Mouse (Mus musculus): ENCODE data around the gene Dach1. TPM values are rescaled to one million over a fixed set of nuclear protein-coding genes. Genes with fewer than 3 reads are reported as not detected.

Gene Dach1
- polyA plus RNA-seq, 1 experiment from 2014 or later: 7.8 TPM

DNA sequence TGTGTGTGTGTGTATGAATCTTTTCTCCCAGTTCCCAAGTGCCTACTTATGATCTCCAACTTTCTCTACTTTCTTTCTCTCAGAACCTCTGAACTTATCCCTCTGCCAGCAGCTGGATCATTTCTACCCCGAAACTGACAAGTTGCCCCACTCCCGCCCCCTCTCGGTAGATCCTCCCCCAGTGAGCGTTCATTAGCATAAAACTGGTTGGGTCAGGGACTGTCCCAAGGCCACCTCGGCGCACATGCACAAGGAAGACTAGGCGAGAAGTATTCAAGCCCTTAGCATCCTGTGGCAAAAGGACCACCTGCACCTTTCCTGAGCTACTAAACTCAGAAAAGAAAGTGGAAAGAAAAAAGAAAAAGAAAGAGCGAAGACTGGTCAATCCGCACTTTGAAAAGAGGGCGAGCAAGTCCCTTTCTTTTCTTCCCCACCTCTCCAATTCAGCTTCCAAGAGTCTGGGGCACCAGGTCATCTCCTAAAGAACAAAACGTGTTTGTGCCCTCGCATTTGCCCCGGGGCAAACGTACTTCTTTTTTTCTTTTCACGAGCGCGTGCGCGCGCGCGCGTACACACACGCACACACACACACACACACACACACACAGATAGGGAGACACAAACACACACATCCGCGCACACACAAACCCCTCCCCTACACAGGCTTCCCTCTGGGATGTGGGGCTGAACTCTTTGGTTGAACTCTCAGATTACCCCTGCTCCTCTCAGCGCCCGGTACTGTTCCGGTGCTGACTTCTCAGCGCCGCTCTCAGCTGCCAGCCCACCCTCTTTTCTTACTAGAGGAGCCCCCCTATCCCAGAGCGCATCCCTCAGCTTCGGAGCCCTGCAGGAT, 2.2 kb downstream of the Dach1 start:
- Histone ChIP-seq H3K27me3 (ENCODE audit: control insufficient read depth, insufficient read depth, low read depth, low read length) (no peaks in the 10 kb centered on the region; the same call in 1 of the 2 replicates), H3K36me3 (ENCODE audit: control insufficient read depth, insufficient read depth, low read length) (no peaks in the 10 kb centered on the region), H3K4me3 (ENCODE audit: low read length) (peak overlapping the region; percentile 69), H3K9me3 (ENCODE audit: control insufficient read depth, low read length) (no peaks in the 10 kb centered on the region), H3K4me1 (replicated peaks; ENCODE audit: control insufficient read depth, insufficient read depth, low read length) (0 out of 2 replicates have a peak, but pooled peaks cover 3% of the 10 kb centered on the region), H3K27ac (ENCODE audit: low read length) (peak overlapping the region; percentile 76), H3K9ac (ENCODE audit: low read length) (peak overlapping the region; percentile 77), H3K4me2 (ENCODE audit: low read depth, low read length) (peak overlapping the region; percentile 69)
- 2% methylated on average over 33 of the region's 33 CpGs for WGBS
- peak; percentile 65 for ATAC-seq (ENCODE audit: low read depth)

DNA sequence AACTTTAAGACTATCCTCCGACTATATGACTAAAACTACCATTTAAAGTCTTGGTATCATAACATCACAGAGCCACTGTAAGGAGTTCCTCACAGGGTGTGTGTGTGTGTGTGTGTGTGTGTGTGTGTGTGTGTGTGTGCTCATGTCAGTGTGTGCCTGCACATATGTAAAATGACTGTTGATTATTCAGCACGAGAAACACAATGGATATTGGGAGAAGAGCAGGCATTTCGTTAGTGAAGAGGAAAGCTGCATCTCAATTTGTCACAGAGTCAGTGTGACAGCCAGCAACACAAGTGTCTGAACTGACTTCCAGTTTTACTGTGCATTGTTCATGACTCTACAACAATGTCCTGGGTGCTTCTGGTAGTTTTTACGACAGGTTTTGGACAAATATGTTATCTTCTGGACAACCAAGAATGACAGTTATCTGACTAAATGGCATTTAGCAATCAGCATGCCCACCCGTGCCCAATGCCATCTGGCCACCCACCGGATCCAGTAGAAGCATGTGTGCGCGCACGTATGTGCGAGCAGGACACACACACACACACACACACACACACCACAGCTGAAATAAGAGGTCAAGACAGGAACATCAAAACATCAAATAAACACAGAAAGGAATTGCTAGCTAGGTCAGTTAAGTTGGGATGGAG, 3.1 kb downstream of the Dach1 start:
- H3K9ac ChIP-seq (ENCODE audit: low read length): peak overlapping the region; percentile 77
- H3K9me3 ChIP-seq (ENCODE audit: control insufficient read depth, low read length): no peaks in the 10 kb centered on the region
- no peaks in the 10 kb centered on the region for H3K36me3 ChIP-seq (ENCODE audit: control insufficient read depth, insufficient read depth, low read length)
- H3K4me3 ChIP-seq (ENCODE audit: low read length): peak overlapping the region; percentile 69
- ATAC-seq (ENCODE audit: low read depth): no peak
- H3K4me2 ChIP-seq (ENCODE audit: low read depth, low read length): peak overlapping the region; percentile 69
- H3K27ac ChIP-seq (ENCODE audit: low read length): peak overlapping the region; percentile 36; the same call in 1 of the 2 replicates
- H3K27me3 ChIP-seq (ENCODE audit: control insufficient read depth, insufficient read depth, low read depth, low read length): no peaks in the 10 kb centered on the region; the same call in 1 of the 2 replicates
- H3K4me1 ChIP-seq (replicated peaks; ENCODE audit: control insufficient read depth, insufficient read depth, low read length): 0 out of 2 replicates have a peak, but pooled peaks cover 3% of the 10 kb centered on the region
- WGBS: 52% methylated on average over 10 of the region's 10 CpGs

DNA sequence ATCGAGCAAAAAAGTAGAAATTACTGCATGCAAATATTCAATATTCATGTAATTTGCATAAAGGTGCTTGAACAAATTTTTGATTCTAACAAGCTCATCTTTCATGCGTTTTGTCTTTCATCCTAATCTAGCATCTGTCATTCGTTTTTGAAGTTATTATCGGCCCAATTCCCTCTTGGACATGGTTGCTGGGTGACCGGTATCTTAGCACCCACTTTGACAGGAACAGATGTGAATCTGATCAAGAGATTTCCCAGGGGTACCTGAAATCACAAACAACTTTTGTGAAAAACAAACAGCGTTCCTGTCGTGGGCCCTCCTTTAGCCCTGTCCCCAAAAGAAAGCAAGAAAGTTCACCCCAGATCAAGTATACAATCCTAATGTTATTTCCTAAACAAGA, 12.8 kb downstream of the Dach1 start:
- Histone ChIP-seq H3K9me3 (ENCODE audit: control insufficient read depth, low read length) (no peaks in the 10 kb centered on the region), H3K36me3 (ENCODE audit: control insufficient read depth, insufficient read depth, low read length) (no peaks in the 10 kb centered on the region), H3K4me3 (ENCODE audit: low read length) (no peak overlapping the region), H3K4me2 (ENCODE audit: low read depth, low read length) (no peak overlapping the region), H3K27me3 (ENCODE audit: control insufficient read depth, insufficient read depth, low read depth, low read length) (no peaks in the 10 kb centered on the region), H3K27ac (ENCODE audit: low read length) (no peak overlapping the region), H3K4me1 (replicated peaks; ENCODE audit: control insufficient read depth, insufficient read depth, low read length) (no peaks in the 10 kb centered on the region), H3K9ac (ENCODE audit: low read length) (no peak overlapping the region)
- 56% methylated on average over 7 of the region's 7 CpGs for WGBS
- ATAC-seq (ENCODE audit: low read depth): no peak

DNA sequence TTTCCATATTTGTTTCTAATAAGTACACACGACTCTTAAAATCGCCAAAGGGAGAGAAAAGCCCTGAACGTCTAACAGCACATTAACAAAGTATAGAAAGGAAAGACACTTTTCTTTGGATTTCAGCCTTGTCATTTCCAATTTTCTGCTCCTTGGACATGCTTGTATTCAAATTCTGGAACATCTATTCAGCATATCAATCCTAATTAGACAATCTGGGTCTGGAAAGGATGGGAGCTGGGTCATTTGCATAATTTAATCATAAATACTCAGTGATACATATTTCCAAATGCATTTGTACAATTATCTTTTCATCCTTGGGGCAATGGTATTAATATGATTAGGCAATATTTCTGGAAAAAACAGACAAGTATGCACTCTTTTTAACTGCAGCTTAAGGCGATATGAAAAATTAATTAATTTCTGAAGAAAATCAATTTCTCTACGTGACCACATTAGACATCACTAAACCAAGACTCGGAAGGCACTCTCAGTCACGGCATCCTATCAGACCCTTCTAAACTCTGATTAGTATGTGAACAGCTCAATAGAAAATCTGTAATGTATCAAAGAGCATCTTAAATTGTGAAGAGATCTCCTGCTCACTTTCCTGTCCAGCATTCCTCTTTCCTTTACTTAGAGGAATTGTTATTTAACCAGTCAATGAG, 13.7 kb downstream of the Dach1 start:
- Histone ChIP-seq H3K27me3 (ENCODE audit: control insufficient read depth, insufficient read depth, low read depth, low read length) (no peaks in the 10 kb centered on the region), H3K9ac (ENCODE audit: low read length) (no peak overlapping the region), H3K4me1 (replicated peaks; ENCODE audit: control insufficient read depth, insufficient read depth, low read length) (no peaks in the 10 kb centered on the region), H3K36me3 (ENCODE audit: control insufficient read depth, insufficient read depth, low read length) (no peaks in the 10 kb centered on the region), H3K4me3 (ENCODE audit: low read length) (no peak overlapping the region), H3K4me2 (ENCODE audit: low read depth, low read length) (no peak overlapping the region), H3K9me3 (ENCODE audit: control insufficient read depth, low read length) (no peaks in the 10 kb centered on the region), H3K27ac (ENCODE audit: low read length) (no peak overlapping the region)
- ATAC-seq (ENCODE audit: low read depth): no peak
- WGBS: 91% methylated on average over 7 of the region's 7 CpGs

GRCm38 (mm10) chr14:98154832-98155422, 14.6 kb downstream of the Dach1 start:
- WGBS: 47% methylated on average over 7 of the region's 7 CpGs
- Histone ChIP-seq H3K4me3 (ENCODE audit: low read length) (no peak overlapping the region), H3K36me3 (ENCODE audit: control insufficient read depth, insufficient read depth, low read length) (no peaks in the 10 kb centered on the region), H3K27ac (ENCODE audit: low read length) (no peak overlapping the region), H3K27me3 (ENCODE audit: control insufficient read depth, insufficient read depth, low read depth, low read length) (no peaks in the 10 kb centered on the region), H3K9ac (ENCODE audit: low read length) (no peak overlapping the region), H3K4me1 (replicated peaks; ENCODE audit: control insufficient read depth, insufficient read depth, low read length) (no peaks in the 10 kb centered on the region), H3K4me2 (ENCODE audit: low read depth, low read length) (no peak overlapping the region), H3K9me3 (ENCODE audit: control insufficient read depth, low read length) (no peaks in the 10 kb centered on the region)
- ATAC-seq (ENCODE audit: low read depth): no peak

DNA sequence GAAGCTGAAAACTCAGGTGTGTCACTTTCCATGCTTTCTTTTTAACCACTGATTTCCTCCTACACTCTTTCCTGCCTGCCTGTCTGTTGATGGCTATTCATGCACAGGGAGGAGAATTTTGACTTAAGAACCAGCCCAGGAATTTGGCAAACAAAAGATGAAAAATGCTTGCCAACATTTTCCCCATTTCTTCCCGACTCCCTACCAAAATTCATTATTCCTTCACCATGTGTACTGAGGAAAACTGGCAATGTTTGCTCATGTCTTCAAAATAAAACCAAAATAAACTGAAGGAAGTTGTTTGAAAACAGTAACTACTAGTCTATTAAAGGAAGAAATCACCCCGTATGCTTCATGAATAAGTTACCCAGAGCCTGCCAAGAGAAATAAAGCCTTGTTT, 27.8 kb downstream of the Dach1 start:
- H3K36me3 ChIP-seq (ENCODE audit: control insufficient read depth, insufficient read depth, low read length): no peaks in the 10 kb centered on the region
- H3K4me3 ChIP-seq (ENCODE audit: low read length): no peak overlapping the region
- H3K27me3 ChIP-seq (ENCODE audit: control insufficient read depth, insufficient read depth, low read depth, low read length): no peaks in the 10 kb centered on the region
- H3K27ac ChIP-seq (ENCODE audit: low read length): no peak overlapping the region
- WGBS: 38% methylated on average over 2 of the region's 2 CpGs
- H3K9ac ChIP-seq (ENCODE audit: low read length): no peak overlapping the region
- no peak overlapping the region for H3K4me2 ChIP-seq (ENCODE audit: low read depth, low read length)
- no peaks in the 10 kb centered on the region for H3K4me1 ChIP-seq (replicated peaks; ENCODE audit: control insufficient read depth, insufficient read depth, low read length)
- no peaks in the 10 kb centered on the region for H3K9me3 ChIP-seq (ENCODE audit: control insufficient read depth, low read length)
- no peak for ATAC-seq (ENCODE audit: low read depth)

DNA sequence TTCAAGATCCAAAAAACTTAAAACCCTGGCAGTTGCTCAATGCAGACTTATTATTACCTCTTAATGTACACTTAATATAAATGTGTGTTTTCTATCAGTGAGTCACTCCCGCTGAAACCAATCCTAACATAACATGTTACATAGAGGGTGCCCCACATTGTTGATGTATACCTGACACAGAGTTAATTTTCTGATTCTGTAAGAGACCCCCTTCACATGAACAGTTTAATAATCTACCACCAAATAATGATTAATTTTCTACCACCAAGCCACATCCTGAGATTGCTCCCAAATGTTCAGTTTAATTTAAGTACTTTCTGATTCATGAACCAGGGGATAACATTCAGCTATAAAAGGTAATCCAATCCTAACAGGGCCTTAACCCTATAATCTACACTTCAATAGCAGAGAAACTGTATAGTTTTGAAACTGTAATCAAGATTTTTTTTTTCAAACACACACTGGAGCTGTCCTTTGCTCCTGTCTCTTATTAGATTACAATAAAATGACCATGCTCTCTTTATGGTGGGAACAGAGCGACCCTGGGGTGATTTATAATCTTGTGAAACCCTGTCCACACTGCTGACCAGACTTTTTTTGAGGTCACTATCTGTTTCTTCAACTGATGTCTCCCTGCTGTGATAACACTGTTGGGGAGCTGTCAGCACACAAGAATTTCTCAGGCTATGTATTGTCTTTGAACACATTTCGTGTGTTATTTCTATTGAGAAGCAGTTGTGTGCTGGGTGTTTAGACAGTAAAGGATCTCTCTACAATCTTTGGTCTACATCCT, 30.5 kb downstream of the Dach1 start:
- H3K4me2 ChIP-seq (ENCODE audit: low read depth, low read length): no peak overlapping the region
- WGBS: 68% methylated on average over 3 of the region's 3 CpGs
- no peak for ATAC-seq (ENCODE audit: low read depth)
- H3K27ac ChIP-seq (ENCODE audit: low read length): no peak overlapping the region
- no peaks in the 10 kb centered on the region for H3K4me1 ChIP-seq (replicated peaks; ENCODE audit: control insufficient read depth, insufficient read depth, low read length)
- H3K9ac ChIP-seq (ENCODE audit: low read length): no peak overlapping the region
- H3K9me3 ChIP-seq (ENCODE audit: control insufficient read depth, low read length): no peaks in the 10 kb centered on the region
- H3K27me3 ChIP-seq (ENCODE audit: control insufficient read depth, insufficient read depth, low read depth, low read length): no peaks in the 10 kb centered on the region
- no peak overlapping the region for H3K4me3 ChIP-seq (ENCODE audit: low read length)
- H3K36me3 ChIP-seq (ENCODE audit: control insufficient read depth, insufficient read depth, low read length): no peaks in the 10 kb centered on the region

DNA sequence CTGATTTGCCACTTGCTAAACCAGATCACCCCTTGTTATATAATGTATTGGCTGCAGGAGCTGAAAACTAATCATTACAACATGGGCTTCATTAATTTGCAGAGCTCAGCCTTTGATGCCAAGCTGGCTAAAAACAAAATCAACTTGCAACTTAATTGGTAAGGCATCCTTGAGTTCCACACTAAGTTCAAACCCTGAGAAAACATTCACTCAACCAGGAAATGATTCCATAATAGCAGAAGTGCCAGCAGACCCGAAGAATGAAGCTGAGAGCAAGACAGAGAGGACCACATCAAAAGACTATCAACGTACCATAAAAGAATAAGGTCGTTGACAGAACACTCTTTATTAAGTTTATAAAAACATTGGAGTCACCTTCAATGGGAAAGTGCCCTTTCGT, 35.0 kb downstream of the Dach1 start:
- Histone ChIP-seq H3K4me3 (ENCODE audit: low read length) (no peak overlapping the region), H3K4me1 (replicated peaks; ENCODE audit: control insufficient read depth, insufficient read depth, low read length) (no peaks in the 10 kb centered on the region), H3K27ac (ENCODE audit: low read length) (no peak overlapping the region), H3K9me3 (ENCODE audit: control insufficient read depth, low read length) (no peaks in the 10 kb centered on the region), H3K36me3 (ENCODE audit: control insufficient read depth, insufficient read depth, low read length) (no peaks in the 10 kb centered on the region), H3K4me2 (ENCODE audit: low read depth, low read length) (no peak overlapping the region), H3K27me3 (ENCODE audit: control insufficient read depth, insufficient read depth, low read depth, low read length) (no peaks in the 10 kb centered on the region), H3K9ac (ENCODE audit: low read length) (no peak overlapping the region)
- ATAC-seq (ENCODE audit: low read depth): no peak
- 46% methylated on average over 4 of the region's 4 CpGs for WGBS
